Mouse (Mus musculus): ENCODE measurements around the gene Cpeb3.

- TF ChIP-seq POLR2A (IDR thresholded peaks at IDR 0.05; ENCODE audit: control insufficient read depth, low read depth, low read length) (no peak), CTCF (IDR thresholded peaks at IDR 0.05; ENCODE audit: control insufficient read depth, insufficient read depth, insufficient replicate concordance, low read depth, low read length) (no peak)
Measured at GRCm38 (mm10) chr19:37237306-37237705, 28.9 kb upstream of the Cpeb3 start.
